Mouse (Mus musculus) thymus, postnatal 36 days (tissue): Measurements from ENCODE around the gene Brk1.

Experiments
- DNase-seq, 2 experiments: peaks; one replicate each; pipeline ENCODE4 v3.0.0; 2022; ENCODE audit warnings: mixed read lengths in 2 of 2

Brk1 gene

DNA sequence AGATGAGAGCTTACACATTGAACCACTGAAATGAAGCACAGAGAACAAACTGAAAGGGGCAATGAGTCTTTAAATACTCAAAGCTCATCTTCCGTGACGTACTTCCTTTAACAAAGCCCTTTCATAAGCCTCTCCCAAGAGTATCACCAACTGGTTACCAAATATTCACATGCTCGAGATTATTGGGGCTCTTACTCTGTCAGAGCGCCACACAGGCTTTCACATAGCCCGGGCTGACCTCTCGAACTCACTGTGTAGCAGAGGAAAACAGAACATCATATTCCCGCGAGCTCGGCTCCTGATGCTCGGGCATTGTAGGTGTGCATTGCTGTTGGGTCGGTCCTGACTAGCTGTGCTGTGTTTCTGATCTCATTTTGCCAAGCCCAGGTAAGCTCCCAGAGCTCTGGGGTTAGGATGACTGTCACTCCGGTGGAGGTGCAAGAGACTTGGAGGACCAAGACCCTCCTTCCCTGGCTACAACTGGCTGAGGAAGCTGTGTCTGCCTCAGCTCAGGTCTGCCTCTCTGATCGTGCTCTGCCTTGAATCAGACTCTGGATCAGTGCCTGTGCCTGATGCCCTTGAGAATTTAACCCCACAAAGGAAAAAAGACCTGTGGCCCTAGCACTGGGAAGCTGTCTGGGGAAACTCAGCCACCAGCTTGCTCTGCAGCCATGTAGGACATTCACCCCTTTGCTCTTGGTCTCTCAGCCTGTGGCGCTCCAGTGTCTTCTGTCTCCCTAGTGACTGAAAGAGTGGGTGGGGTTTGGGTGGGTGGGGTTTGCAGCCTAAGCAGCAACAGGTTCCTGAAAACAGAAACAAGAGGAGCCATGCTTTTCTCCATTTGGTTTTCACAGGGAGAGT is 56.1 kb downstream of the Brk1 start:
- DNase-seq, result no peak

- DNase-seq, result no peak
Observed at GRCm38 (mm10) chr6:113661353-113662241, 57.0 kb downstream of the Brk1 start.

DNA sequence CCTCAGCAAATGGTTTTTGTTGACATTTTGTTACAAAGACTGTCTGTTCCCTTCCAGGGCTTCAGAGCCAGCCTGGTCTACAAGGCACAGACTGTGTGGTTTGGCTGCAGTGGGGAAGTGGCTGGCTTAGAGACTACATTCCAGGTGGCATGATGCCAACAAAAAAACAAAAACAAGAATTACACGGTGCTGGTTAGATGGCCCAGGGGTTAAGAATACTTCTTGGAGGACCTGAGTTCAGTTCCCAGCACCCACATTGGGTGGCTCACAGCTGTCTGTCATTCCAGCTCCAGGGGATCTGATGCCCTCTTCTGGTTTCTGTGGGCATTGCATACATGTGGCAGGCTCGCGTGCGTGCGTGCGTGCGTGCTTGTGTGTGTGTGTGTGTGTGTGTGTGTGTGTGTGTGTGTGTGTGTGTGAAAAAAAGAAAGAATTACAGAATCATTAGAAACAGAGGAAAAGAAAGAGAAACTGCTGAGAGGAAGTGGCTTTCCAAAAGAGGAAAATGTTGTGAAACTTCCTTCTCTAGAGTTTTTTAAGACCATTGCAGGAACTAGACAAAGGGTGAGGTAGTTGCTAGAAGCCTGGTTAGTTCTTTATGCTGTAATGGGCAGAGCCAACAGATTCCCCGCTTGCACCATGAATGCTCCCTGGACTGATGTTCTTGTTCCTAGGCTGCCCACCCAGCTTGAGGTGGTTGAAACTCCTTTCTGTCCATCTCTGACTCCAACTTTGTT is 58.6 kb downstream of the Brk1 start:
- no peak for DNase-seq

- no peak for DNase-seq
Observed at GRCm38 (mm10) chr6:113664305-113664704, 59.7 kb downstream of the Brk1 start.
